Mouse (Mus musculus): ENCODE data around the gene Susd3. TPM values are rescaled to one million over a fixed set of nuclear protein-coding genes. Genes with fewer than 3 reads are reported as not detected.

Susd3 gene
- polyA plus RNA-seq, 1 experiment = 10.2 TPM

GRCm38 (mm10) chr13:49200688-49201087, 47.8 kb downstream of the Susd3 start:
- Histone ChIP-seq H3K27ac (ENCODE audit: control insufficient read depth, insufficient read depth, low read depth, low read length, poor library complexity) (peak overlapping the region; percentile 72), H3K4me3 (replicated peaks; ENCODE audit: control insufficient read depth, low read depth, low read length) (no peak overlapping the region), H3K4me1 (ENCODE audit: control insufficient read depth, insufficient read depth, low read length) (peaks cover 18% of the 10 kb centered on the region)
- TF ChIP-seq POLR2A (IDR thresholded peaks at IDR 0.05; ENCODE audit: borderline replicate concordance, control insufficient read depth, low read depth, low read length) (no peak), CTCF (IDR thresholded peaks at IDR 0.05; ENCODE audit: control insufficient read depth, insufficient read depth, low read length) (no peak)
- 14% methylated on average over 13 of the region's 13 CpGs for WGBS

GRCm38 (mm10) chr13:49199891-49200290, 48.6 kb downstream of the Susd3 start:
- Histone ChIP-seq H3K4me3 (replicated peaks; ENCODE audit: control insufficient read depth, low read depth, low read length) (no peak overlapping the region), H3K4me1 (ENCODE audit: control insufficient read depth, insufficient read depth, low read length) (peaks cover 18% of the 10 kb centered on the region), H3K27ac (ENCODE audit: control insufficient read depth, insufficient read depth, low read depth, low read length, poor library complexity) (peak overlapping the region; percentile 72)
- TF ChIP-seq CTCF (IDR thresholded peaks at IDR 0.05; ENCODE audit: control insufficient read depth, insufficient read depth, low read length) (no peak), POLR2A (IDR thresholded peaks at IDR 0.05; ENCODE audit: borderline replicate concordance, control insufficient read depth, low read depth, low read length) (no peak)
- WGBS = 79% methylated on average over 7 of the region's 7 CpGs

GRCm38 (mm10) chr13:49198734-49199133, 49.8 kb downstream of the Susd3 start:
- H3K4me3 ChIP-seq (replicated peaks; ENCODE audit: control insufficient read depth, low read depth, low read length) = no peak overlapping the region
- H3K4me1 ChIP-seq (ENCODE audit: control insufficient read depth, insufficient read depth, low read length) = peaks cover 18% of the 10 kb centered on the region
- no peak overlapping the region for H3K27ac ChIP-seq (ENCODE audit: control insufficient read depth, insufficient read depth, low read depth, low read length, poor library complexity)
- WGBS = 73% methylated on average over 9 of the region's 9 CpGs
- TF ChIP-seq CTCF (IDR thresholded peaks at IDR 0.05; ENCODE audit: control insufficient read depth, insufficient read depth, low read length) (no peak), POLR2A (IDR thresholded peaks at IDR 0.05; ENCODE audit: borderline replicate concordance, control insufficient read depth, low read depth, low read length) (no peak)

- peak overlapping the region; percentile 25 for H3K27ac ChIP-seq (ENCODE audit: control insufficient read depth, insufficient read depth, low read depth, low read length, poor library complexity)
- WGBS = 12% methylated on average over 6 of the region's 6 CpGs
- peaks cover 19% of the 10 kb centered on the region for H3K4me1 ChIP-seq (ENCODE audit: control insufficient read depth, insufficient read depth, low read length)
- TF ChIP-seq CTCF (IDR thresholded peaks at IDR 0.05; ENCODE audit: control insufficient read depth, insufficient read depth, low read length) = no peak
- 0 out of 2 replicates have a peak, but pooled peaks have one; percentile 21 for TF ChIP-seq POLR2A (IDR thresholded peaks at IDR 0.05; ENCODE audit: borderline replicate concordance, control insufficient read depth, low read depth, low read length)
- H3K4me3 ChIP-seq (replicated peaks; ENCODE audit: control insufficient read depth, low read depth, low read length) = no peak overlapping the region
Measured at GRCm38 (mm10) chr13:49196766-49197165, 51.7 kb downstream of the Susd3 start.

GRCm38 (mm10) chr13:49196211-49196610, 52.3 kb downstream of the Susd3 start:
- TF ChIP-seq CTCF (IDR thresholded peaks at IDR 0.05; ENCODE audit: control insufficient read depth, insufficient read depth, low read length) (no peak), POLR2A (IDR thresholded peaks at IDR 0.05; ENCODE audit: borderline replicate concordance, control insufficient read depth, low read depth, low read length) (no peak)
- peaks cover 19% of the 10 kb centered on the region for H3K4me1 ChIP-seq (ENCODE audit: control insufficient read depth, insufficient read depth, low read length)
- H3K27ac ChIP-seq (ENCODE audit: control insufficient read depth, insufficient read depth, low read depth, low read length, poor library complexity) = peak overlapping the region; percentile 65
- WGBS = 33% methylated on average over 5 of the region's 5 CpGs
- H3K4me3 ChIP-seq (replicated peaks; ENCODE audit: control insufficient read depth, low read depth, low read length) = no peak overlapping the region

- TF ChIP-seq POLR2A (IDR thresholded peaks at IDR 0.05; ENCODE audit: borderline replicate concordance, control insufficient read depth, low read depth, low read length) (no peak), CTCF (IDR thresholded peaks at IDR 0.05; ENCODE audit: control insufficient read depth, insufficient read depth, low read length) (no peak)
- 82% methylated on average over 7 of the region's 7 CpGs for WGBS
- H3K4me1 ChIP-seq (ENCODE audit: control insufficient read depth, insufficient read depth, low read length) = peaks cover 16% of the 10 kb centered on the region
- H3K4me3 ChIP-seq (replicated peaks; ENCODE audit: control insufficient read depth, low read depth, low read length) = no peak overlapping the region
- H3K27ac ChIP-seq (ENCODE audit: control insufficient read depth, insufficient read depth, low read depth, low read length, poor library complexity) = peak overlapping the region; percentile 65
Measured at GRCm38 (mm10) chr13:49195651-49196050, 52.9 kb downstream of the Susd3 start.

GRCm38 (mm10) chr13:49194811-49195210, 53.7 kb downstream of the Susd3 start:
- TF ChIP-seq POLR2A (IDR thresholded peaks at IDR 0.05; ENCODE audit: borderline replicate concordance, control insufficient read depth, low read depth, low read length) = no peak
- no peak for TF ChIP-seq CTCF (IDR thresholded peaks at IDR 0.05; ENCODE audit: control insufficient read depth, insufficient read depth, low read length)
- Histone ChIP-seq H3K27ac (ENCODE audit: control insufficient read depth, insufficient read depth, low read depth, low read length, poor library complexity) (no peak overlapping the region), H3K4me3 (replicated peaks; ENCODE audit: control insufficient read depth, low read depth, low read length) (no peak overlapping the region), H3K4me1 (ENCODE audit: control insufficient read depth, insufficient read depth, low read length) (peaks cover 14% of the 10 kb centered on the region)
- WGBS = 64% methylated on average over 13 of the region's 13 CpGs

GRCm38 (mm10) chr13:49193650-49194049, 54.9 kb downstream of the Susd3 start:
- 87% methylated on average over 17 of the region's 17 CpGs for whole genome bisulfite sequencing
- Histone ChIP-seq H3K27ac (ENCODE audit: control insufficient read depth, insufficient read depth, low read depth, low read length, poor library complexity) (no peak overlapping the region), H3K4me1 (ENCODE audit: control insufficient read depth, insufficient read depth, low read length) (peaks cover 15% of the 10 kb centered on the region), H3K4me3 (replicated peaks; ENCODE audit: control insufficient read depth, low read depth, low read length) (no peak overlapping the region)
- TF ChIP-seq POLR2A (IDR thresholded peaks at IDR 0.05; ENCODE audit: borderline replicate concordance, control insufficient read depth, low read depth, low read length) (no peak), CTCF (IDR thresholded peaks at IDR 0.05; ENCODE audit: control insufficient read depth, insufficient read depth, low read length) (no peak)
